ENCODE assay signal across 9 mouse cellular contexts in genomic region chr9:123285623-123286022, GRCm38 (mm10). TPM values are rescaled to one million over a fixed set of nuclear protein-coding genes. Genes with fewer than 3 reads are reported as not detected.
DNase-seq lines count a peak whose midpoint lies in the region.
"Had no signal": no experiment of that assay in that cellular context is flagged by ENCODE, and none has a peak within 500 bp of the region (broad histone marks: within the 10 kb centered on the region; RNA-seq: fewer than 3 reads in every experiment).

No protein-coding gene starts in this region.

- DNase-seq in MEL-GATA-1-ER (ENCODE audit: extremely low read depth, low read depth): peak; percentile 35
- DNase-seq in cerebellum, adult 18-20 months: peak; percentile 30 to 50
- peak; percentile 57 for DNase-seq in fat pad, adult 2 months (ENCODE audit: extremely low read depth, low read depth, low spot score)
- DNase-seq in urinary bladder, adult 2 months (ENCODE audit: low spot score): peak; percentile 27
- no peak for DNase-seq in layer of hippocampus, postnatal 25 days (ENCODE audit: extremely low spot score in 1 of 2, low spot score in 1 of 2)
- no peak for DNase-seq in thymus, adult 18-20 months
- no peak for DNase-seq in left cerebral cortex, postnatal 36 days (ENCODE audit: low spot score in 2 of 2)
- DNase-seq: gastrocnemius, postnatal 36 days; right cerebral cortex, postnatal 14 days had no signal

- intact Hi-C loops in left cerebral cortex, postnatal 36 days (cut with DNase I): no loop called here

RNA-seq across cellular contexts. Expression of gene Tmem158, which starts 25.1 kb away (rescaled TPM):
- polyA plus RNA-seq in urinary bladder, adult 2 months (2012; rRNA removed): 20.7 and 22.7 TPM in 2 replicates
- total RNA-seq in layer of hippocampus, postnatal 25 days (2021): 10 to 100 TPM; 42.0 to 45.1 TPM
- total RNA-seq in left cerebral cortex, postnatal 36 days (2021): 10 to 100 TPM; 59.1 to 64.8 TPM

Comparison
In these comparisons a context has a peak if more than half of its experiments do, and no peak if none do; other contexts are left out.
1. DNase-seq: peak in MEL-GATA-1-ER (single experiment), cerebellum, adult 18-20 months (2 of 2), fat pad, adult 2 months (single experiment) and urinary bladder, adult 2 months (single experiment); none in layer of hippocampus, postnatal 25 days (0 of 2), thymus, adult 18-20 months (0 of 2) and left cerebral cortex, postnatal 36 days (0 of 2).